Mouse (Mus musculus) lung, embryonic 14.5 days (tissue): ENCODE measurements around the gene Wnt1. TPM values are rescaled to one million over a fixed set of nuclear protein-coding genes. Genes with fewer than 3 reads are reported as not detected.
"Not testable (repeated sequence)": the region's sequence is repeated elsewhere in the genome, so short reads cannot be mapped to it uniquely, and the experiment has no call there.

ENCODE experiments used
- ATAC-seq: fragments of 200-750 bp; cut with Nextera tagmentation; 2 replicates; pipeline ENCODE4 v1.8.0; 2017; ENCODE audit warnings: mild to moderate bottlenecking, moderate TSS enrichment, moderate library complexity; ENCODE audit not compliant: insufficient read depth
- DNase-seq: peaks from one replicate; pipeline ENCODE4 v3.0.0-alpha.2; 2015
- H3K27ac ChIP-seq: fragments of 300-500 bp; sonication (generic); 2 replicates; pipeline ENCODE4 v1.5.1; 2014; ENCODE audit warnings: low read depth, mild to moderate bottlenecking, moderate library complexity
- H3K27me3 ChIP-seq: fragments of 300-500 bp; sonication (generic); 2 replicates; pipeline ENCODE4 v1.6.1; 2014; ENCODE audit warnings: low read length, control low read depth; ENCODE audit not compliant: insufficient read depth
- H3K36me3 ChIP-seq: fragments of 300-500 bp; sonication (generic); 2 replicates; pipeline ENCODE4 v1.6.1; 2014; ENCODE audit warnings: control low read depth; ENCODE audit not compliant: insufficient read depth
- H3K4me1 ChIP-seq: fragments of 300-500 bp; sonication (generic); 2 replicates; pipeline ENCODE4 v1.6.1; 2014; ENCODE audit warnings: antibody characterized with exemption, control low read depth; ENCODE audit not compliant: insufficient read depth
- H3K4me2 ChIP-seq: fragments of 300-500 bp; sonication (generic); 2 replicates; pipeline ENCODE4 v1.6.1; 2014; ENCODE audit warnings: mild to moderate bottlenecking
- H3K4me3 ChIP-seq: fragments of 300-500 bp; sonication (generic); 2 replicates; pipeline ENCODE4 v1.5.1; 2014; ENCODE audit warnings: low read depth, low read length
- H3K9ac ChIP-seq: fragments of 300-500 bp; sonication (generic); 2 replicates; pipeline ENCODE4 v1.6.1; 2014
- H3K9me3 ChIP-seq: fragments of 300-500 bp; sonication (generic); 2 replicates; pipeline ENCODE4 v1.6.1; 2016; ENCODE audit warnings: low read depth, low read length, control low read depth
- CTCF ChIP-seq: IDR thresholded peaks from 2 replicates; pipeline ENCODE4 v1.5.1; 2016; ENCODE audit warnings: antibody characterized with exemption, low read depth
- WGBS: fragments of 180-500 bp; shearing (Covaris S2); extraction: QIAGEN DNeasy Blood & Tissue Kit; methylation state at CpG from one replicate; pipeline ENCODE4 v1.1.7; 2014; 5-methylcytosine and 5-hydroxymethylcytosine counted together
- polyA plus RNA-seq: library from polyadenylated mRNA; unstranded; fragments of >200 nt; fragmentation: Nextera tagmentation; extraction: Ambion mirVana; gene quantifications from 2 replicates; pipeline ENCODE4 v1.2.1, GENCODE M21; 2014

Gene Wnt1
- polyA plus RNA-seq, result not detected in 2 replicates

- Histone ChIP-seq H3K9ac (no peak within 1 kb of the TSS), H3K4me1 (no peaks in the 10 kb centered on the region), H3K9me3 (no peaks in the 10 kb centered on the region), H3K36me3 (no peaks in the 10 kb centered on the region), H3K27me3 (peaks cover 84% of the 10 kb centered on the region), H3K4me2 (peak within 1 kb of the TSS; percentile 31; the same call in 1 of the 2 replicates), H3K27ac (no peak within 1 kb of the TSS), H3K4me3 (peak within 1 kb of the TSS; percentile 22)
- peak; percentile 75 for TF ChIP-seq CTCF
- WGBS, result 4% methylated on average over 51 of the region's 51 CpGs
- ATAC-seq (peak; percentile 40; the same call in 1 of the 2 replicates), DNase-seq (peak; percentile 69)
Measured at GRCm38 (mm10) chr15:98789661-98790535, at the start of gene Wnt1. Gene Wnt1, plus strand, starts transcription at chr15:98789857.

GRCm38 (mm10) chr15:98740219-98740618 is 49.4 kb upstream of the Wnt1 start:
- 86% methylated on average over 8 of the region's 8 CpGs for WGBS
- Histone ChIP-seq H3K9ac (no peak overlapping the region), H3K27me3 (no peaks in the 10 kb centered on the region), H3K27ac (no peak overlapping the region), H3K4me2 (no peak overlapping the region), H3K4me1 (no peaks in the 10 kb centered on the region), H3K4me3 (no peak overlapping the region), H3K9me3 (no peaks in the 10 kb centered on the region), H3K36me3 (peaks cover 64% of the 10 kb centered on the region)
- ATAC-seq, result no peak
- DNase-seq, result no peak
- TF ChIP-seq CTCF, result no peak

- 72% methylated on average over 8 of the region's 8 CpGs for WGBS
- Histone ChIP-seq H3K36me3 (peaks cover 41% of the 10 kb centered on the region), H3K4me3 (no peak overlapping the region), H3K27me3 (no peaks in the 10 kb centered on the region), H3K4me2 (no peak overlapping the region), H3K9ac (no peak overlapping the region), H3K27ac (peak overlapping the region; percentile 88), H3K4me1 (no peaks in the 10 kb centered on the region), H3K9me3 (no peaks in the 10 kb centered on the region)
- peak; percentile 34 for DNase-seq
- no peak for TF ChIP-seq CTCF
- ATAC-seq, result peak; percentile 47
Measured at GRCm38 (mm10) chr15:98742766-98743428, 46.8 kb upstream of the Wnt1 start.

- WGBS, result 81% methylated on average over 3 of the region's 3 CpGs
- Histone ChIP-seq H3K27ac (0 out of 2 replicates have a peak overlapping the region, but pooled peaks have one; percentile 88), H3K36me3 (peaks cover 37% of the 10 kb centered on the region)
- H3K9ac ChIP-seq, H3K9me3 ChIP-seq, H3K4me3 ChIP-seq, H3K4me1 ChIP-seq, H3K27me3 ChIP-seq, ATAC-seq, H3K4me2 ChIP-seq: not testable (repeated sequence)
- peak; percentile 27 for DNase-seq
Measured at GRCm38 (mm10) chr15:98743863-98744262, 45.8 kb upstream of the Wnt1 start.

DNA sequence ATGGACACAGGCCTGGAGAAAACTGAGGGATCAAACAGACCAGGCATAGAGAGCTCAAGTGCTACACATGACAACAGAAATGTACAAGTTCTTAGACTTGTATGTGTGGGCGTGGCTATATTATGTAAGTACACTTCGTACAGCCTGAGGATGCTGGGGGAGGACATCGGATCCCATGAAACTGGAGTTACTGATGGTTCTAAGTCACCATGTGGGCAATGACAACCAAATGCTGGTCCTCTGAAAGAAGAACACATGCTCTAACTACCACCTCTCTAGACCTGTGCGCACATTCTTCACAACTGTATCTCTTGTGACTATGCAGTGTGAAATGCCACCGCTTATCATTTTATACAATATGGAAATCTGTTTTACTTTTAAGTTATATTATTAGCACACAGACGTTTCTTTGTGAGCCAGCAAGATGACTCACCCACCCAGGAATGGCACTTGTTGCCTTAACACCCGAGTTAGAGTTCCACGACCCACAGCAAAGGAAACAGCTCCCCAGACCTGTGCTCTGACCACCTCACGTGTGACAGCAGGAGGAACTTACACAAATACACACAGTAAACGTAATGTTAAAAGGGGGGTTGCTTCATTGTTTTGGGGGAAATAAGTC is 43.2 kb upstream of the Wnt1 start:
- Histone ChIP-seq H3K9me3 (no peaks in the 10 kb centered on the region), H3K27ac (no peak overlapping the region), H3K4me2 (no peak overlapping the region), H3K27me3 (no peaks in the 10 kb centered on the region), H3K36me3 (peaks cover 14% of the 10 kb centered on the region; the same call in 1 of the 2 replicates), H3K9ac (no peak overlapping the region), H3K4me1 (no peaks in the 10 kb centered on the region), H3K4me3 (no peak overlapping the region)
- no peak for TF ChIP-seq CTCF
- ATAC-seq (no peak), DNase-seq (no peak)
- WGBS, result 73% methylated on average over 10 of the region's 10 CpGs

GRCm38 (mm10) chr15:98747296-98747695 is 42.4 kb upstream of the Wnt1 start:
- Histone ChIP-seq H3K9ac (no peak overlapping the region), H3K4me1 (no peaks in the 10 kb centered on the region), H3K27ac (no peak overlapping the region), H3K4me3 (no peak overlapping the region), H3K36me3 (peaks cover 5% of the 10 kb centered on the region; the same call in 1 of the 2 replicates), H3K9me3 (no peaks in the 10 kb centered on the region), H3K4me2 (no peak overlapping the region), H3K27me3 (no peaks in the 10 kb centered on the region)
- no peak for DNase-seq
- no peak for TF ChIP-seq CTCF
- 65% methylated on average over 6 of the region's 6 CpGs for WGBS
- no peak for ATAC-seq

DNA sequence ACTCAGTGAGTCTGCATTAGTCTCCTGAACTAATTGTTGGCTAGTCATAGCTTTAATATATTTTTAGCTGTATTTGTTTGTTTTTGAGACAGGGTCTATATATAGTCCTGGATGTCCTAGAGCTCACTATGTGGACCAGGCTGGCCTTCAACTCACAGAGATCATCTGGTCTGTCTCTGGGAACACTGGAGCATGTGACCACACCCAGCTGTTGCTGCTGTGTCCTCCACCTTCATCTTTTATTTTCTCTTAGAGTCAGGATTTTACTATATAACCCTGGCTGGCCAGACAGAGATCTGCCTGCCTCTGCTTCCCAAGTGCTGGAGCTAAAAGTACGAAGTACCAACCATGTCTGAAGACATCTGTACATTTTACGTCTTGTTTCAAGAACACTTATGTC is 40.6 kb upstream of the Wnt1 start:
- TF ChIP-seq CTCF, result no peak
- Histone ChIP-seq H3K4me2 (no peak overlapping the region), H3K9me3 (no peaks in the 10 kb centered on the region), H3K9ac (no peak overlapping the region), H3K4me1 (no peaks in the 10 kb centered on the region), H3K36me3 (peaks cover 2% of the 10 kb centered on the region; the same call in 1 of the 2 replicates), H3K27me3 (no peaks in the 10 kb centered on the region), H3K27ac (no peak overlapping the region), H3K4me3 (no peak overlapping the region)
- DNase-seq (no peak), ATAC-seq (no peak)
- WGBS, result 90% methylated on average over 2 of the region's 2 CpGs
